8 mouse cellular contexts compared by ENCODE assay signal in genomic region chr14:55745861-55746237, GRCm38 (mm10). TPM values are rescaled to one million over a fixed set of nuclear protein-coding genes. Genes with fewer than 3 reads are reported as not detected.
DNase-seq lines count a peak whose midpoint lies in the region; ATAC-seq and TF ChIP-seq lines count a peak whose summit lies in the region.

No protein-coding gene starts in this region.

- no peak for TF ChIP-seq POLR2A in thymus, adult 2 months (IDR thresholded peaks at IDR 0.05; ENCODE audit: control insufficient read depth, extremely low read depth, insufficient read depth, low read length, poor library complexity)

- H3K36me3 ChIP-seq in thymus, adult 2 months (ENCODE audit: control insufficient read depth, insufficient read depth, low read length) = peaks cover 12% of the 10 kb centered on the region
- H3K36me3 ChIP-seq in liver, embryonic 11.5 days (ENCODE audit: control insufficient read depth, insufficient read depth, low read length) = peaks cover 16% of the 10 kb centered on the region

- intact Hi-C loops in gastrocnemius, adult 2 months (cut with DNase I) = loop anchor here (10.0 kb wide), 1 partner anchor 251 kb away; the partner anchor contains the start of gene Carmil3

- no peaks in the 10 kb centered on the region for H3K27me3 ChIP-seq in thymus, adult 2 months (ENCODE audit: control insufficient read depth, insufficient read depth, low read length)
- H3K27me3 ChIP-seq in liver, embryonic 11.5 days (replicated peaks; ENCODE audit: control insufficient read depth, insufficient read depth, low read length) = no peaks in the 10 kb centered on the region

- peak overlapping the region; percentile 89 for H3K4me3 ChIP-seq in gastrocnemius, adult 2 months
- H3K4me3 ChIP-seq in thymus, adult 2 months (ENCODE audit: control insufficient read depth, insufficient read depth, low read length) = peak overlapping the region; percentile 61
- peak overlapping the region; percentile 96 for H3K4me3 ChIP-seq in liver, embryonic 11.5 days (ENCODE audit: low read depth, low read length)

- peak overlapping the region; percentile 89 for H3K27ac ChIP-seq in gastrocnemius, adult 2 months
- no peak overlapping the region for H3K27ac ChIP-seq in thymus, adult 2 months (ENCODE audit: control insufficient read depth, insufficient read depth, low read length)
- peak overlapping the region; percentile 73 for H3K27ac ChIP-seq in liver, embryonic 11.5 days (ENCODE audit: low read depth, low read length)

- peak; percentile 2; the same call in 1 of the 2 replicates for ATAC-seq in liver, embryonic 11.5 days (replicated peaks; ENCODE audit: low FRiP score)
- no peak for ATAC-seq in megakaryocyte-erythroid progenitor cell, adult 5-6 weeks (replicated peaks; ENCODE audit: low FRiP score, low TSS enrichment, poor library complexity, severe bottlenecking)

- H3K4me2 ChIP-seq in liver, embryonic 11.5 days = peak overlapping the region; percentile 98

- peak overlapping the region; percentile 92 for H3K9ac ChIP-seq in liver, embryonic 11.5 days (ENCODE audit: low read depth, low read length)

- no peak for TF ChIP-seq CTCF in gastrocnemius, adult 2 months (IDR thresholded peaks at IDR 0.05)
- TF ChIP-seq CTCF in thymus, adult 2 months (IDR thresholded peaks at IDR 0.05; ENCODE audit: borderline replicate concordance, control insufficient read depth, extremely low read depth, insufficient read depth, low read length, poor library complexity) = no peak

- WGBS in thymus, adult 2 months = under 1% methylated on average over 31 of the region's 31 CpGs
- 1% methylated on average over 31 of the region's 31 CpGs for WGBS in liver, embryonic 11.5 days

- peaks cover 18% of the 10 kb centered on the region for H3K4me1 ChIP-seq in thymus, adult 2 months (replicated peaks; ENCODE audit: control insufficient read depth, insufficient read depth, low read length)
- H3K4me1 ChIP-seq in liver, embryonic 11.5 days (replicated peaks; ENCODE audit: control insufficient read depth, insufficient read depth, low read length) = peaks cover 19% of the 10 kb centered on the region

- H3K9me3 ChIP-seq in liver, embryonic 11.5 days (ENCODE audit: control insufficient read depth, low read length) = no peaks in the 10 kb centered on the region

- no peak for DNase-seq in gastrocnemius, adult 2 months
- no peak for DNase-seq in gastrocnemius, postnatal 4 days (ENCODE audit: low spot score in 2 of 2)
- no peak for DNase-seq in thymus, adult 2 months
- DNase-seq in thymus, postnatal 10 days (ENCODE audit: low spot score in 2 of 2) = no peak
- DNase-seq in liver, embryonic 11.5 days (ENCODE audit: low spot score) = peak; percentile 58
- no peak for DNase-seq in ovary, postnatal 14 days (ENCODE audit: low spot score)
- no peak for DNase-seq in Muller cell, postnatal 12 days (ENCODE audit: inconsistent ontology term)

RNA-seq across cellular contexts. Expression of gene Nop9, which starts 0.4 kb away (rescaled TPM):
- 10 to 100 TPM in 1 of 2 experiments, 1 to 10 TPM in 1; 9.8 to 10.4 TPM for total RNA-seq in gastrocnemius, adult 2 months (2021)
- 10 to 100 TPM; 16.9 to 18.5 TPM for total RNA-seq in gastrocnemius, postnatal 4 days (2021)
- polyA plus RNA-seq in thymus, adult 2 months (2012; rRNA removed) = 41.5 and 43.6 TPM in 2 replicates
- 70.6 and 76.1 TPM in 2 replicates for polyA plus RNA-seq in liver, embryonic 11.5 days (2014; fragmentation: Nextera tagmentation; extraction: Ambion mirVana)
- total RNA-seq in megakaryocyte-erythroid progenitor cell, adult 5-6 weeks (2014; fragmentation: Nextera tagmentation) = 35.8 and 52.0 TPM in 2 replicates
- total RNA-seq in megakaryocyte-erythroid progenitor cell, adult 5-6 weeks (2017) = 24.8 and 27.5 TPM in 2 replicates

RNA-seq across cellular contexts. Expression of gene Dhrs1, which starts 0.4 kb away (rescaled TPM):
- 10 to 100 TPM; 29.1 to 33.0 TPM for total RNA-seq in gastrocnemius, adult 2 months (2021)
- total RNA-seq in gastrocnemius, postnatal 4 days (2021) = 10 to 100 TPM; 40.1 to 41.3 TPM
- polyA plus RNA-seq in thymus, adult 2 months (2012; rRNA removed) = 78.9 and 93.5 TPM in 2 replicates
- 48.8 and 53.9 TPM in 2 replicates for polyA plus RNA-seq in liver, embryonic 11.5 days (2014; fragmentation: Nextera tagmentation; extraction: Ambion mirVana)
- 21.5 and 31.0 TPM in 2 replicates for total RNA-seq in megakaryocyte-erythroid progenitor cell, adult 5-6 weeks (2014; fragmentation: Nextera tagmentation)
- total RNA-seq in megakaryocyte-erythroid progenitor cell, adult 5-6 weeks (2017) = 10.0 and 10.3 TPM in 2 replicates

RNA-seq across cellular contexts. Expression of gene Cideb, which starts 12.4 kb away (rescaled TPM):
- total RNA-seq in gastrocnemius, adult 2 months (2021) = not detected
- total RNA-seq in gastrocnemius, postnatal 4 days (2021) = under 1 TPM in 1 of 2 experiments, not detected in 1; 0.36 TPM
- 1.8 and 2.7 TPM in 2 replicates for polyA plus RNA-seq in thymus, adult 2 months (2012; rRNA removed)
- 8.9 and 9.1 TPM in 2 replicates for polyA plus RNA-seq in liver, embryonic 11.5 days (2014; fragmentation: Nextera tagmentation; extraction: Ambion mirVana)
- total RNA-seq in megakaryocyte-erythroid progenitor cell, adult 5-6 weeks (2014; fragmentation: Nextera tagmentation) = not detected in 2 replicates
- not detected in 2 replicates for total RNA-seq in megakaryocyte-erythroid progenitor cell, adult 5-6 weeks (2017)

RNA-seq across cellular contexts. Expression of gene Ltb4r2, which starts 15.4 kb away (rescaled TPM):
- not detected for total RNA-seq in gastrocnemius, adult 2 months (2021)
- total RNA-seq in gastrocnemius, postnatal 4 days (2021) = under 1 TPM; 0.13 to 0.20 TPM
- polyA plus RNA-seq in thymus, adult 2 months (2012; rRNA removed) = 1.7 and 1.8 TPM in 2 replicates
- 1.5 and 1.8 TPM in 2 replicates for polyA plus RNA-seq in liver, embryonic 11.5 days (2014; fragmentation: Nextera tagmentation; extraction: Ambion mirVana)
- total RNA-seq in megakaryocyte-erythroid progenitor cell, adult 5-6 weeks (2014; fragmentation: Nextera tagmentation) = not detected in 2 replicates
- 0.38 and 1.7 TPM in 2 replicates for total RNA-seq in megakaryocyte-erythroid progenitor cell, adult 5-6 weeks (2017)

RNA-seq across cellular contexts. Expression of gene Ltb4r1, which starts 19.9 kb away (rescaled TPM):
- under 1 TPM in 1 of 2 experiments, not detected in 1; 0.18 TPM for total RNA-seq in gastrocnemius, adult 2 months (2021)
- under 1 TPM; 0.49 to 0.64 TPM for total RNA-seq in gastrocnemius, postnatal 4 days (2021)
- polyA plus RNA-seq in thymus, adult 2 months (2012; rRNA removed) = 2.6 and 2.8 TPM in 2 replicates
- 1.6 and 1.9 TPM in 2 replicates for polyA plus RNA-seq in liver, embryonic 11.5 days (2014; fragmentation: Nextera tagmentation; extraction: Ambion mirVana)
- 0.50 and 3.5 TPM in 2 replicates for total RNA-seq in megakaryocyte-erythroid progenitor cell, adult 5-6 weeks (2014; fragmentation: Nextera tagmentation)
- total RNA-seq in megakaryocyte-erythroid progenitor cell, adult 5-6 weeks (2017) = 0.76 and 3.1 TPM in 2 replicates
